Mouse (Mus musculus): ENCODE data around the gene Gnb2.

- TF ChIP-seq GATA1 (IDR thresholded peaks at IDR 0.05; ENCODE audit: borderline replicate concordance, low read length) (no peak), FLI1 (IDR thresholded peaks at IDR 0.05; ENCODE audit: low read length) (no peak)
These were observed 2.5 kb downstream of the Gnb2 start for GRCm38 (mm10) chr5:137530588-137531413.
